Mouse (Mus musculus) sigmoid colon, adult 10 weeks (tissue): ENCODE measurements around the gene Sertad1. TPM values are rescaled to one million over a fixed set of nuclear protein-coding genes. Genes with fewer than 3 reads are reported as not detected.

Experiments used
- polyA plus RNA-seq: library from polyadenylated mRNA; stranded (reverse); fragments of 350-450 nt; fragmentation: Illumina TruSeq; extraction: RNeasy Lipid Tissue Mini Kit (QIAGEN cat#74804); gene quantifications from one replicate; pipeline ENCODE4 v1.2.3, GENCODE M21; 2014; ENCODE audit warnings: low read depth, low replicate concordance

Gene Sertad1
- 1.1 TPM for polyA plus RNA-seq

DNA sequence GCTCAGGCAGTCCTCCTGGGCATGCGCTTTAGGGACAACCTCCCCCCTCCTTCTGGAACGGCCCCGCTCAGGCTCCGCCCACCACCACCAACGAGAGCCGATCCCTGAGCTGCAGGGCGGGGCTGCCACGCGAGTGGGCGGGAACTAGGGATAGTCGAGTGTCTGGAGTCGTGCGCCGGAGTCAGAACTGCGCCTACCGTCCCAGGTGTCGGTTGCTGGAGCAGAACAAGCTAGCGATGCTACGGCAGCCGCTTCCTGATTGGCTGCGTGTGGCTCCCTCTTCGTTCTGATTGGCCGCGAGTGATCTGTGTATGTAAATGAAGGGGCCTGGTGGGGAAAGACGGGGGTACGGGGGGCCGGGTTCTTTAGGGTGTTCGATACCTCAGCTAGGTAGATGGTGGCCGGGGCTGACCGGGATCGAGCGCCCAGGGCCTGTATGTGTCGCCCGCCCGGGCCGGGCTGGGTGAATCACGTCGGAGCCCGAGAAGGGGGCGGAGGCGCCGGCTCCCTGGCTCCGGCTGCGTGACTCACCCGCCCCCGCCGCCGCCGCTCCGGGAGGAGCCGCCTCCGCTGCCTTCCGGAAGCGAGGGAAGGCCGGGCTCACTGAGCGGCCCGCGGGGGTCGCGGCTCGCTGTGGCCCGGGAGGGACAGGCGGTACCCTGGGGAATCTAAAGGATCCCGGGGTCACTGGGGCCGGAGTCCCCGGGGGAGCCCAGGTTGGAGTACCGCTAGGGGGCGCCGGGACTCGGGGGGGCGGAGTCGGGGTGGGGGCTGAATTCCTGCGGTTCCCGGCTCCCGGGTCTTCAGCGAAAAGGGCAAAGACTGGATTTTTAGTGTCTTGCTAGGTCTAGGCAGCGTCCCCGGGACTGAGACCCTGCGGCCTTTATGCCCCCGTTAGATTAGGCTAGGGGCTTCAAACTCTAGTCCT, at the start of gene Sertad1:
Sertad1 (plus strand) TSS at position 141 of the 928 bp plus-strand sequence.

DNA sequence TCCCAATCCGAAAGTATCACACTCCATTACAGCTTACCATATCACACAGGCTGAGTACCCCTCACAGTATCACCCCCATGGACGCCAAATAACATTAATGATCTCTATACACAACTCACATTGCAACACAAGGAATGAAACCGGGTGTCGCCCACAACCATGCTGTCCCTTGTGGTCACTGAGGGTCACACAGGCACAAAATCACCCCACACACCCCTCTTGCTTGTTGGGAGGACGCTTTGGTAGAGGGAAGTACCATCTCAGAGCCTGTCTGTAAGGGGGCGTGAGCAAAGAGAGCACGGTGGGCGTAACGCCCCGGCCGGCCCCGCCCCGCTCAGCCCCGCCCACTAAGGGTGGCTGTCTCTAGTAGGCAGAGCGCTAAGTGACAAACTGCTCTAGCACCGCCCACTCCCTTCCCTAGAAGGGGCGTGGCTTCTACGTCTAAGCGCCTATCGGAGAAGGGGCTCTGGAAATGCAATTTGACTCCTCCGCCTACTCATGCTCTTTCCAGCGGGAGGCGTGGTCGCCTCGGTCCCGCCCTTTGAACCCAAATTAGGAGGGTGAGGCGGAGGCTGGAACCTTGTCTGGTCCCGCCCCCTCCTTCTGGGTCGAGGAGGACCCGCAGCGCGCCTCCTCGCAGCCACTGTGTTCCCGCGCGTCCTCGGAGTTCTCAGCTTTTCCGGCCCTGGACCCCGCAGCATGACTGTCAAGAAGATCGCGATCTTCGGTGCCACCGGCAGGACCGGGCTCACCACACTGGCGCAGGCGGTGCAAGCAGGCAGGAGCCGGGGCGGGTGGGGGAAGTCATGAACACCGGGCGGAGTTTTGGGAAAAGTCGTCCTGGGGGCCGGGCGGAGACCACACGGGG, 39.1 kb upstream of the Sertad1 start, which contains the start of the genes Sptbn4 and Blvrb:
Sptbn4 (minus strand) TSS at position 268 of the 868 bp plus-strand sequence.
Blvrb (plus strand) TSS at position 560 of the 868 bp plus-strand sequence.

GRCm38 (mm10) chr7:27473156-27473834, 13.4 kb upstream of the Sertad1 start, which contains the start of gene Sertad3:
Gene Sertad3, plus strand, starts transcription at chr7:27473768.

DNA sequence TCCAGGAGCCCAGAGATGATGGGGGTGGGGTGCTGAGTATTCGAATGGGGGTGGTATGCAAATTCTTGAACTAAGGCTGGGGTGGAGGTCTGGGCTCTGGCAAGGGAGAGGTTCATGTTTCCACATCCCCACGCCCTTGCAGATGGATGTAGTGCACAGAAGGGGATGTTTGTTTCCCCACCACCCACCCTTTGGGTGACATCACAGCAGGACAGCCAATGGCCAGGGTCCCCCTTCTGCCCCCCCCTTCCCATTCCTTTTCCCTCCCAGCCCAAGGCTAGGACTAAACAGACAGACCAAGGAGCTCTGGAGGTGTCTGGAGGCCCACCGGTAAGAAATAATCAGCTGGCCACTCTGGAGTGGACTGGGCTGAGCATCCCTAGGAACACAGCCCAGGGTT, 12.3 kb downstream of the Sertad1 start, which contains the start of gene Prx:
Prx (plus strand) TSS at position 289 of the 400 bp plus-strand sequence.

GRCm38 (mm10) chr7:27522967-27523366, 36.3 kb downstream of the Sertad1 start, which contains the start of gene Hipk4:
Gene Hipk4, plus strand, starts transcription at chr7:27523267.

Other genes starting within 250 kb of the Sertad1 start
- gene Numbl, start 228.5 kb upstream of the Sertad1 start, polyA plus RNA-seq: 0.50 TPM
- gene Ltbp4, start 149.2 kb upstream of the Sertad1 start, polyA plus RNA-seq: 2.3 TPM
- gene Shkbp1, start 130.9 kb upstream of the Sertad1 start, polyA plus RNA-seq: 2.5 TPM
- not detected for gene Gm20479, start 129.5 kb upstream of the Sertad1 start, polyA plus RNA-seq
- not detected for gene Sptbn4, start 39.2 kb upstream of the Sertad1 start, polyA plus RNA-seq
- 1.6 TPM for gene Blvrb, start 38.9 kb upstream of the Sertad1 start, polyA plus RNA-seq
- gene Sertad3, start 13.1 kb upstream of the Sertad1 start, polyA plus RNA-seq: 2.6 TPM
- 0.16 TPM for gene Prx, start 12.4 kb downstream of the Sertad1 start, polyA plus RNA-seq
- gene Hipk4, start 36.4 kb downstream of the Sertad1 start, polyA plus RNA-seq: 0.38 TPM
- not detected for gene Pld3, start 66.3 kb downstream of the Sertad1 start, polyA plus RNA-seq
- gene 2310022A10Rik, start 66.3 kb downstream of the Sertad1 start, polyA plus RNA-seq: 2.4 TPM
- 4.0 TPM for gene Akt2, start 104.6 kb downstream of the Sertad1 start, polyA plus RNA-seq
- not detected for gene Ttc9b, start 167.0 kb downstream of the Sertad1 start, polyA plus RNA-seq
- 0.54 TPM for gene Map3k10, start 187.7 kb downstream of the Sertad1 start, polyA plus RNA-seq
- gene Zfp607b, start 202.4 kb downstream of the Sertad1 start, polyA plus RNA-seq: 2.1 TPM
- 26.7 TPM for gene Zfp60, start 244.5 kb downstream of the Sertad1 start, polyA plus RNA-seq